Mouse (Mus musculus) myocyte (in vitro differentiated cells): ENCODE results near the gene Angptl2.
A peak's percentile ranks its signal among the peaks of the same experiment; 100 is the strongest.

ENCODE experiments used
- MYOG ChIP-seq, 3 experiments: IDR thresholded peaks; one replicate each; pipeline ENCODE4 v1.6.1; 2011; ENCODE audit warnings: control low read depth in 2 of 3, low read depth in 2 of 3, mild to moderate bottlenecking in 2 of 3; ENCODE audit not compliant: insufficient read length in 2 of 3, control insufficient read depth in 1 of 3, insufficient read depth in 1 of 3
- POLR2A ChIP-seq: IDR thresholded peaks from one replicate; pipeline ENCODE4 v1.6.1; 2011; ENCODE audit warnings: low read depth, mild to moderate bottlenecking, control low read depth, moderate library complexity; ENCODE audit not compliant: insufficient read length
- POLR2AphosphoS2 ChIP-seq: IDR thresholded peaks from one replicate; pipeline ENCODE4 v1.6.1; 2011; ENCODE audit warnings: low read depth, control low read depth; ENCODE audit not compliant: insufficient read length
- TCF3 ChIP-seq: IDR thresholded peaks from one replicate; pipeline ENCODE4 v1.6.1; 2011; ENCODE audit warnings: low read depth, control low read depth; ENCODE audit not compliant: insufficient read length

GRCm38 (mm10) chr2:33173686-33174085 is 42.2 kb upstream of the Angptl2 start:
- TF ChIP-seq POLR2A (no peak), MYOG (IDR thresholded peaks at IDR 0.05; ENCODE audit: control insufficient read depth in 1 of 3, insufficient read depth in 1 of 3, insufficient read length in 2 of 3, low read depth in 2 of 3) (peak in 2 of 3 experiments; percentile 53 to 79), TCF3 (no peak), POLR2AphosphoS2 (no peak)
